In the genomic region with DNA sequence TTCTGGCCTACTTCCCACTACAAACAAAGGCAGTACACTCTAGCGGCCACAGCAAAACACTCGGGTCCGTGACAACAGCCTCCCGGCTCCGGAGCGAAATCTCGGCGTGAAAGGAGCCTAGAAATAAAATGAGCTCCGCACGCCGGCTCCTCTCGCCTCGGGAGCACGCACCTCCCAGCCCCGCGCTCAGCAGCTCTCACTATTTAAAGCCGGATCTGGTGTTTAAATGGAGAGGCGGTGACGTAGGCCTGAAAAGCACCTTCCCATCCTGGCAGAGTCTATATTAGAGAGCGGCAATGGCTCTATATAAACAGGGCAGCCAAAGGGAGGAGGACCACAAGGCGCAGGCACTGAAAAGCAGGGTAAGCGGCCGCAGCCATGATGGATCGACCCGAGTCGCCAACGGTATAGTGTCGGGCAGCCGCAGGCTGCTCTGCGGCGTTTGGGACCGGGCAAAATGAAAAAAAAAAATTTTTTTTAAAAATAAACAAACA, we compare ENCODE assay signal across 8 mouse cellular contexts. TPM values are rescaled to one million over a fixed set of nuclear protein-coding genes. Genes with fewer than 3 reads are reported as not detected.
DNase-seq lines count a peak whose midpoint lies in the region; ATAC-seq and TF ChIP-seq lines count a peak whose summit lies in the region.

No protein-coding gene starts in this region.

- peak overlapping the region; percentile 64 for H3K4me2 ChIP-seq in lung, postnatal 0 days (replicated peaks; ENCODE audit: low read depth, low read length)

- peak overlapping the region; percentile 75 to 90 for H3K4me3 ChIP-seq in MEL (ENCODE audit: control insufficient read depth in 1 of 2, insufficient read depth in 1 of 2, low read depth in 2 of 2, low read length in 2 of 2)
- H3K4me3 ChIP-seq in cerebellum, adult 2 months (replicated peaks; ENCODE audit: insufficient read depth, low read depth, low read length): peak overlapping the region; percentile 87
- H3K4me3 ChIP-seq in hindbrain, embryonic 10.5 days: peak overlapping the region; percentile 89
- H3K4me3 ChIP-seq in lung, postnatal 0 days (ENCODE audit: low read depth, low read length): peak overlapping the region; percentile 85

- no peaks in the 10 kb centered on the region for H3K9me3 ChIP-seq in MEL (replicated peaks; ENCODE audit: insufficient read depth, low read length)
- H3K9me3 ChIP-seq in hindbrain, embryonic 10.5 days: no peaks in the 10 kb centered on the region
- no peaks in the 10 kb centered on the region for H3K9me3 ChIP-seq in lung, postnatal 0 days (ENCODE audit: low read length)

- peaks cover 34% of the 10 kb centered on the region for H3K79me2 ChIP-seq in MEL (ENCODE audit: control insufficient read depth, insufficient read depth, low read length, poor library complexity)

- peak; percentile 82 for ATAC-seq in lung, postnatal 0 days

- TF ChIP-seq CTCF in MEL (IDR thresholded peaks at IDR 0.05 in 2 of 3, conservative IDR thresholded peaks at IDR 0.05 in 1 of 3; ENCODE audit: control insufficient read depth in 1 of 3, insufficient read depth in 1 of 3, low read depth in 2 of 3, low read length in 3 of 3, poor library complexity in 1 of 3, severe bottlenecking in 1 of 3): no peak
- no peak for TF ChIP-seq CTCF in cerebellum, adult 2 months (IDR thresholded peaks at IDR 0.05; ENCODE audit: borderline replicate concordance, insufficient read depth, low read depth, low read length)
- TF ChIP-seq CTCF in lung, postnatal 0 days (IDR thresholded peaks at IDR 0.05): peak; percentile 29; the same call in 1 of the 2 replicates

- no peaks in the 10 kb centered on the region for H3K27me3 ChIP-seq in MEL (ENCODE audit: control insufficient read depth in 1 of 2, insufficient read depth in 2 of 2, low read length in 2 of 2)
- H3K27me3 ChIP-seq in cerebellum, adult 2 months (ENCODE audit: control insufficient read depth, insufficient read depth, low read length): no peaks in the 10 kb centered on the region
- H3K27me3 ChIP-seq in hindbrain, embryonic 10.5 days (ENCODE audit: insufficient read depth, poor library complexity, severe bottlenecking): no peaks in the 10 kb centered on the region
- no peaks in the 10 kb centered on the region for H3K27me3 ChIP-seq in lung, postnatal 0 days (replicated peaks; ENCODE audit: insufficient read depth, low read length)

- peaks cover 5 to 22% of the 10 kb centered on the region in 2 experiments for H3K4me1 ChIP-seq in MEL (ENCODE audit: control insufficient read depth in 1 of 2, insufficient read depth in 2 of 2, low read length in 2 of 2)
- no peaks in the 10 kb centered on the region for H3K4me1 ChIP-seq in cerebellum, adult 2 months (ENCODE audit: control insufficient read depth, insufficient read depth, low read length)
- peaks cover 19% of the 10 kb centered on the region for H3K4me1 ChIP-seq in hindbrain, embryonic 10.5 days (replicated peaks)
- H3K4me1 ChIP-seq in lung, postnatal 0 days (ENCODE audit: insufficient read depth, low read depth, low read length): peaks cover 13% of the 10 kb centered on the region; the same call in 1 of the 2 replicates

- TF ChIP-seq POLR2A in MEL (IDR thresholded peaks at IDR 0.05; ENCODE audit: control insufficient read depth in 1 of 2, insufficient read depth in 1 of 2, low read depth in 1 of 2, low read length in 2 of 2, poor library complexity in 1 of 2): peak; percentile 77 to 94
- peak; percentile 99 for TF ChIP-seq POLR2A in cerebellum, adult 2 months (IDR thresholded peaks at IDR 0.05; ENCODE audit: borderline replicate concordance, insufficient read depth, low read length)

- H3K36me3 ChIP-seq in MEL (ENCODE audit: control insufficient read depth in 1 of 2, insufficient read depth in 2 of 2, low read length in 2 of 2): peaks cover 13 to 40% of the 10 kb centered on the region in 2 experiments
- peaks cover 34% of the 10 kb centered on the region for H3K36me3 ChIP-seq in hindbrain, embryonic 10.5 days
- no peaks in the 10 kb centered on the region for H3K36me3 ChIP-seq in lung, postnatal 0 days (ENCODE audit: insufficient read depth, low read length)

- H3K27ac ChIP-seq in MEL (ENCODE audit: control insufficient read depth, low read depth, low read length): peak overlapping the region; percentile 99
- H3K27ac ChIP-seq in cerebellum, adult 2 months (ENCODE audit: insufficient read depth, low read length): peak overlapping the region; percentile 92
- peak overlapping the region; percentile 100 for H3K27ac ChIP-seq in hindbrain, embryonic 10.5 days
- H3K27ac ChIP-seq in lung, postnatal 0 days (ENCODE audit: low read length): peak overlapping the region; percentile 100

- DNase-seq in MEL (ENCODE audit: low read depth, low spot score): peak; percentile 89
- peak; percentile 96 to 97 for DNase-seq in cerebellum, adult 2 months
- peak; percentile 96 for DNase-seq in forelimb bud, embryonic 11.5 days (ENCODE audit: low read depth, low spot score)
- DNase-seq in hindbrain, embryonic 10.5 days (ENCODE audit: low spot score): peak; percentile 92
- peak; percentile 94 for DNase-seq in layer of hippocampus, adult 9-11 months
- peak; percentile 98 for DNase-seq in lung, postnatal 0 days (ENCODE audit: low spot score)
- peak; percentile 86 for DNase-seq in ovary, postnatal 14 days (ENCODE audit: low spot score)
- DNase-seq in thymus, postnatal 14 days: peak; percentile 93

- TF ChIP-seq EP300 in MEL (IDR thresholded peaks at IDR 0.05; ENCODE audit: low read depth in 1 of 2, low read length in 2 of 2): no peak
- TF ChIP-seq EP300 in lung, postnatal 0 days (IDR thresholded peaks at IDR 0.05): peak; percentile 75

- peak overlapping the region; percentile 95 for H3K9ac ChIP-seq in MEL (ENCODE audit: control insufficient read depth, low read depth, low read length, poor library complexity, severe bottlenecking)
- peak overlapping the region; percentile 96 for H3K9ac ChIP-seq in lung, postnatal 0 days (replicated peaks; ENCODE audit: low read depth)

- WGBS in cerebellum, adult 2 months: under 1% methylated on average over 32 of the region's 32 CpGs
- under 1% methylated on average over 32 of the region's 32 CpGs for WGBS in hindbrain, embryonic 10.5 days
- WGBS in lung, postnatal 0 days: under 1% methylated on average over 32 of the region's 32 CpGs

- no peak for TF ChIP-seq RAD21 in MEL (IDR thresholded peaks at IDR 0.05; ENCODE audit: low read depth, low read length)

TF ChIP-seq in MEL, 35 proteins besides CTCF, POLR2A, EP300 and RAD21:
- TF ChIP-seq POLR2AphosphoS2 (IDR thresholded peaks at IDR 0.05; ENCODE audit: low read length): peak; percentile 88; the same call in 1 of the 2 replicates
- TF ChIP-seq NELFE (IDR thresholded peaks at IDR 0.05; ENCODE audit: low read depth, low read length): peak; percentile 81
- peak; percentile 37 for TF ChIP-seq MXI1 (IDR thresholded peaks at IDR 0.05; ENCODE audit: low read depth, low read length)
- TF ChIP-seq SIN3A (IDR thresholded peaks at IDR 0.05; ENCODE audit: low read length): peak; percentile 77
- TF ChIP-seq MYC (IDR thresholded peaks at IDR 0.05; ENCODE audit: low read depth, low read length): 0 out of 2 replicates have a peak, but pooled peaks have one; percentile 26
- no peak for TF ChIP-seq MAX (IDR thresholded peaks at IDR 0.05; ENCODE audit: low read length)
- peak; percentile 97 for TF ChIP-seq TBP (IDR thresholded peaks at IDR 0.05; ENCODE audit: low read depth, low read length)
- no peak for TF ChIP-seq BHLHE40 (IDR thresholded peaks at IDR 0.05; ENCODE audit: borderline replicate concordance, low read depth, low read length)
- peak; percentile 70 for TF ChIP-seq HCFC1 (IDR thresholded peaks at IDR 0.05; ENCODE audit: low read depth, low read length)
- TF ChIP-seq MAZ (IDR thresholded peaks at IDR 0.05; ENCODE audit: low read depth, low read length): 0 out of 2 replicates have a peak, but pooled peaks have one; percentile 5
- no peak for TF ChIP-seq TAL1 (IDR thresholded peaks at IDR 0.05; ENCODE audit: low read length)
- no peak for TF ChIP-seq ZKSCAN1 (IDR thresholded peaks at IDR 0.05; ENCODE audit: low read depth, low read length)
- TF ChIP-seq POLR2AphosphoS5 (IDR thresholded peaks at IDR 0.05; ENCODE audit: borderline replicate concordance, low read depth, low read length): peak; percentile 70; the same call in 1 of the 2 replicates
- TF ChIP-seq ZMIZ1 (IDR thresholded peaks at IDR 0.05; ENCODE audit: low read depth, low read length): peak; percentile 98
- 0 out of 2 replicates have a peak, but pooled peaks have one; percentile 25 for TF ChIP-seq ETS1 (IDR thresholded peaks at IDR 0.05; ENCODE audit: low read depth, low read length)
- TF ChIP-seq ZNF384 (IDR thresholded peaks at IDR 0.05; ENCODE audit: low read depth, low read length): 0 out of 2 replicates have a peak, but pooled peaks have one; percentile 33

RNA-seq across cellular contexts. Expression of a gene that starts 2.1 kb away (rescaled TPM):
- total RNA-seq in MEL (2012; rRNA removed): 15.3 and 18.8 TPM in 2 replicates
- 10 to 100 TPM in 1 of 2 experiments, not detected in 1; 14.3 TPM for polyA plus RNA-seq in MEL (2012; ENCODE audit: insufficient read depth in 1 of 2, insufficient read length in 2 of 2, low read depth in 1 of 2, low replicate concordance in 2 of 2, missing spikeins in 1 of 2)
- 25.5 and 28.1 TPM in 2 replicates for polyA plus RNA-seq in cerebellum, adult 2 months (2012; rRNA removed)
- polyA plus RNA-seq in hindbrain, embryonic 10.5 days (2016; fragmentation: Nextera tagmentation; extraction: Ambion mirVana): 61.5 and 62.8 TPM in 2 replicates
- 25.0 and 30.3 TPM in 2 replicates for polyA plus RNA-seq in lung, postnatal 0 days (2015; fragmentation: Nextera tagmentation; extraction: Ambion mirVana)

Comparison
In these comparisons a context has a peak if more than half of its experiments do, and no peak if none do; other contexts are left out.
1. Peak in every context shown above with its lines: DNase-seq, ATAC-seq, H3K4me3 ChIP-seq and H3K27ac ChIP-seq.